Mouse (Mus musculus) embryonic facial prominence, embryonic 15.5 days (tissue): ENCODE measurements at regions not wholly inside any gene's neighbourhood (a gene's known extent, or its start where the extent isn't known, plus 50 kb on each side); places are given as distances from the start of the nearest gene placed in this dataset.
A peak's percentile ranks its signal among the peaks of the same experiment; 100 is the strongest.

ENCODE experiments used
- ATAC-seq: fragments of 200-750 bp; cut with Nextera tagmentation; 2 replicates; pipeline ENCODE4 v1.8.0; 2017; ENCODE audit warnings: low read depth, moderate TSS enrichment; ENCODE audit not compliant: insufficient number of reproducible peaks, low FRiP score, low TSS enrichment
- H3K27ac ChIP-seq: fragments of 300-500 bp; sonication (generic); replicated peaks from 2 replicates; pipeline ENCODE4 v1.5.1; 2015; ENCODE audit warnings: mild to moderate bottlenecking, inconsistent platforms
- H3K27me3 ChIP-seq: fragments of 300-500 bp; sonication (generic); 2 replicates; pipeline ENCODE4 v1.6.1; 2015; ENCODE audit warnings: inconsistent platforms
- H3K36me3 ChIP-seq: fragments of 300-500 bp; sonication (generic); 2 replicates; pipeline ENCODE4 v1.6.1; 2015; ENCODE audit warnings: mild to moderate bottlenecking, inconsistent platforms
- H3K4me1 ChIP-seq: fragments of 300-500 bp; sonication (generic); 2 replicates; pipeline ENCODE4 v1.6.1; 2015; ENCODE audit warnings: inconsistent platforms
- H3K4me2 ChIP-seq: fragments of 300-500 bp; sonication (generic); replicated peaks from 2 replicates; pipeline ENCODE4 v1.6.1; 2015; ENCODE audit warnings: mild to moderate bottlenecking, inconsistent platforms
- H3K4me3 ChIP-seq: fragments of 300-500 bp; sonication (generic); replicated peaks from 2 replicates; pipeline ENCODE4 v1.5.1; 2015; ENCODE audit warnings: mild to moderate bottlenecking, inconsistent platforms
- H3K9ac ChIP-seq: fragments of 300-500 bp; sonication (generic); 2 replicates; pipeline ENCODE4 v1.6.1; 2015; ENCODE audit warnings: inconsistent platforms
- H3K9me3 ChIP-seq: fragments of 300-500 bp; sonication (generic); replicated peaks from 2 replicates; pipeline ENCODE4 v1.6.1; 2016; ENCODE audit warnings: inconsistent platforms
- WGBS: fragments of 180-500 bp; shearing (Covaris S2); methylation state at CpG from one replicate; pipeline ENCODE4 v1.1.7; 2015; 5-methylcytosine and 5-hydroxymethylcytosine counted together

DNA sequence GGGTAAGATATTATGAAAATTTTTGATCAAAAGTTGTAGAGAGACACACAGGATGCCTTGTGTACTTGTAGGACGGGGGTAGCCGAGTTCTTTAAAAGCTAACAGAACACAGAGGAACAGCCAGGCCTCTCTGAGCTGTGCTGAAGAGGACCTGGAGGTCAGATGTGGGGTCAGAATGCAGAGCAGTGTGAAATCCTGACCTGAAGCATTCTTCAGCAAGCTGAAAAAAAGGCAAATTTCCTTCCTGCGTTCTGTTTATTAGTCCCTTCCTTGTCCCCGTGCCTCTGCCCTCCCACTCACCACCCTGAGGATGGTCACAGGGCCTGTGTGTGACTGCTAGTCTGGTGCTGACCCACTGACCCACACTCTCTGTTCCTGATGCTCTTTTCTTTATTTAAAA, 1197.9 kb upstream of the A1bg start:
- H3K27ac ChIP-seq: no peak overlapping the region
- H3K27me3 ChIP-seq: no peaks in the 10 kb centered on the region
- no peak overlapping the region for H3K4me3 ChIP-seq
- no peak for ATAC-seq
- H3K4me1 ChIP-seq: no peaks in the 10 kb centered on the region; the same call in 1 of the 2 replicates
- no peak overlapping the region for H3K9ac ChIP-seq
- no peak overlapping the region for H3K4me2 ChIP-seq
- WGBS: 29% methylated on average over 4 of the region's 4 CpGs
- no peaks in the 10 kb centered on the region for H3K9me3 ChIP-seq
- H3K36me3 ChIP-seq: no peaks in the 10 kb centered on the region

DNA sequence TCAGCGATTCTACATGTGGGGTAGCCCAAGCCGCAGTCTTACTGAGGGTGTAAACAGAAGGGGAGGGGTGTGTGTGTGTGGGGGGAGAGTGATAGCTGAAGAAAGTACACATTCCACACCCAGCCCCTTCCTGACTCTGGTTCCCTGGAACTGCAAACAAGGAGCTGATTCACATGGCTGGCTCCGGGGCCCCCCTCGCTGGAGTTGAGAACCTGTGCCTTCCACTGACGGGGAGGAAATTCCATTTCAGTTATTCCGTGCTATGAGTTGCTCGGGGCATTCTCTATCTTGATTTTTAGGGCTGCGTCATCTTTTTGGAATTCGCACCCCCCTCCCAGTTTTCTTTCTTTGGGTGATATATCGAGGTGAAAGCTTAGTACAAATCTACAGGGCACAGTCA, 1196.2 kb upstream of the A1bg start:
- no peak overlapping the region for H3K9ac ChIP-seq
- 0 out of 2 replicates have a peak, but pooled peaks have one; percentile 43 for ATAC-seq
- WGBS: 48% methylated on average over 10 of the region's 10 CpGs
- no peaks in the 10 kb centered on the region for H3K9me3 ChIP-seq
- no peak overlapping the region for H3K4me3 ChIP-seq
- peaks cover 4% of the 10 kb centered on the region; the same call in 1 of the 2 replicates for H3K4me1 ChIP-seq
- H3K27me3 ChIP-seq: no peaks in the 10 kb centered on the region
- H3K36me3 ChIP-seq: no peaks in the 10 kb centered on the region
- no peak overlapping the region for H3K4me2 ChIP-seq
- H3K27ac ChIP-seq: no peak overlapping the region

DNA sequence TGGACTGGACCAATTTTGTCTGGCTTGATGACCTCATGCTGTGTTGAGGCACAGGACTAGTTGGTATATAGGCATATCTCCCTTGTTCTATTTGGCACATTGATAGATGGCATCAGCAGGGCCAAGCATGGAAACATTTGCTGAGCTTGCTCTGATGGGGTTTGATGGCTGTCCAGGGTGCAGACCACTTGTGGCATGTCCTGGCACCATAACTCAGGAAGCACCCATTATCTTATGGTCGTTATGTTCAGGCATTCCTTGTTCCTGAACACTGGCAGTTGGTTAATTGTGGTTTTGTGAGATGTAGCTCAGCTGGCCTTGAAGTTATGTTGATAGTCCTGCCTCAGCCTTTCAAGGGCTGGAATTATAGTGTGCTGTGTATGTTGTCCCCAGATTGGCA, 1193.4 kb upstream of the A1bg start:
- H3K9me3 ChIP-seq: no peaks in the 10 kb centered on the region
- WGBS: 68% methylated on average over 1 of the region's 1 CpGs
- no peaks in the 10 kb centered on the region for H3K27me3 ChIP-seq
- ATAC-seq: no peak
- H3K4me1 ChIP-seq: peaks cover 4% of the 10 kb centered on the region; the same call in 1 of the 2 replicates
- no peak overlapping the region for H3K27ac ChIP-seq
- no peak overlapping the region for H3K4me3 ChIP-seq
- no peaks in the 10 kb centered on the region for H3K36me3 ChIP-seq
- H3K4me2 ChIP-seq: no peak overlapping the region
- H3K9ac ChIP-seq: no peak overlapping the region

DNA sequence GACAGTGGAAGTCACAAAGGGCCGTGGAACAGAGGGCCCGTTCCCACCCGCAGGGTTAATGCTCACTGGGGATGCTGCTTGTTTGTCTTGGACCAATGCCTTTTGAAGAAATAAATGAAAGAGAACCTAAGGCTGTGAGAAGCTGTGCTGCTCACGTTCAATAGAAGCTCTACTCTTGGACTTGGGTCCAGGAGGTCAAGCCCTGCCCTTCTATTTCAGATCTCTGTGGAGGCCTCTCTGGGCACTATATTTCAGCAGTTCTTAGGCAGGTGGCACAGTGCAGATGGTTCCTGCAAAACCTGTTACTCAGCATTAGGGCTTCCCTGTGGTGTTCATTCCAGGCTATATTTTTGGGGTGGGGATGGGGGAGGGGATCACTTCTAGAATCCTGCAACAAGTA, 1192.0 kb upstream of the A1bg start:
- H3K4me2 ChIP-seq: no peak overlapping the region
- H3K27ac ChIP-seq: no peak overlapping the region
- 77% methylated on average over 4 of the region's 4 CpGs for WGBS
- H3K9me3 ChIP-seq: no peaks in the 10 kb centered on the region
- no peak overlapping the region for H3K4me3 ChIP-seq
- H3K36me3 ChIP-seq: no peaks in the 10 kb centered on the region
- no peaks in the 10 kb centered on the region for H3K27me3 ChIP-seq
- H3K9ac ChIP-seq: no peak overlapping the region
- no peak for ATAC-seq
- peaks cover 4% of the 10 kb centered on the region; the same call in 1 of the 2 replicates for H3K4me1 ChIP-seq

- ATAC-seq: no peak
- Histone ChIP-seq H3K9ac (no peak overlapping the region), H3K27ac (no peak overlapping the region), H3K36me3 (no peaks in the 10 kb centered on the region), H3K4me2 (no peak overlapping the region), H3K9me3 (no peaks in the 10 kb centered on the region), H3K4me1 (peaks cover 5% of the 10 kb centered on the region), H3K27me3 (no peaks in the 10 kb centered on the region), H3K4me3 (no peak overlapping the region)
- 57% methylated on average over 2 of the region's 2 CpGs for whole genome bisulfite sequencing
Observed at GRCm38 (mm10) chr15:62112151-62112550, 1189.3 kb upstream of the A1bg start.

GRCm38 (mm10) chr15:62107976-62108375, 1185.2 kb upstream of the A1bg start:
- H3K36me3 ChIP-seq: no peaks in the 10 kb centered on the region
- no peaks in the 10 kb centered on the region for H3K9me3 ChIP-seq
- no peak overlapping the region for H3K4me2 ChIP-seq
- no peak for ATAC-seq
- H3K4me3 ChIP-seq: no peak overlapping the region
- no peaks in the 10 kb centered on the region for H3K27me3 ChIP-seq
- H3K9ac ChIP-seq: no peak overlapping the region
- H3K4me1 ChIP-seq: peaks cover 24% of the 10 kb centered on the region
- no peak overlapping the region for H3K27ac ChIP-seq
- 65% methylated on average over 3 of the region's 3 CpGs for WGBS

DNA sequence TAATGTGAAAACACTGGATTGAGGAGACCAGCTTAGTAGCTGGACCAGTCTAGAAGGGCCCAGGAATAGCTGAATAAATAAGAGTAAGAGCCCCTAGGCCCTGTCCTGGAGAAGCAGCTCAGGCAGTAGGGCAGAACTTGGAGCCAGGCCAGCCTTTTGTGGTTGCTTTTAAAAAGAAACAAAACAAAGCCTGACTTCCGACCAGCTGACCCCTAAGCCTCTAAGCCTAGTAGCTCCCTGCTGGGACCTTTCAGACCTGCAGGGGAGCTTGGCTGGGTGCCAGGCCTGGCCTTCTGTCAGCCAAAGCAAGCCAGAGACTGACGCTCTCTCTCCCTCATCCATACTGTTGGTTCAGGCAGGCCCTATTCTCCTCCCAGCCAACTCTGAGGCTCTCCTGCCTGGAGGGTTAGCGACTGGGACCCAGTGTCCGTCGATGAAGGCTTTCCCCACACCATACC, 1183.7 kb upstream of the A1bg start:
- ATAC-seq: peak; percentile 69
- no peaks in the 10 kb centered on the region for H3K36me3 ChIP-seq
- peaks cover 24% of the 10 kb centered on the region for H3K4me1 ChIP-seq
- WGBS: 16% methylated on average over 5 of the region's 5 CpGs
- H3K9me3 ChIP-seq: no peaks in the 10 kb centered on the region; the same call in 1 of the 2 replicates
- no peak overlapping the region for H3K27ac ChIP-seq
- no peak overlapping the region for H3K4me3 ChIP-seq
- no peak overlapping the region for H3K9ac ChIP-seq
- no peak overlapping the region for H3K4me2 ChIP-seq
- H3K27me3 ChIP-seq: no peaks in the 10 kb centered on the region

DNA sequence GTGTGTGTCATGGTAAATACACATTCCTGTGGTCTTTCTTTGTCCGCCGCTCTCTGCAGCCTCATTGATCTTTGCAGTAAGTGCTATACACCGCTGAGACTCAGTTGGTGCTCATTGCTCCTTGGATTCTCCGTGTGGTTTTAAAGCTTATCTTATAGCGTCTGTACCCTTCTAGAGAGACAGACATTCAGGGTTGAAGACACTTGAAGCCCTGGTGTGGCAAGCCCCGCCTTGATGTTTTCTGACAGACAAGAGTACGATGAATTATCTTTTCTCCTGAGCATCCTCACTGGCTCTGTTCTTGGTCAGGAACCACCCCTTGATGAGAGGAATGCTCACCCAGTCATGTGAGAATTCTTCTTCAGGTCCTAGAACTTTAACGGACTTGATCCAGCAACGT, 1182.7 kb upstream of the A1bg start:
- Histone ChIP-seq H3K9me3 (no peaks in the 10 kb centered on the region; the same call in 1 of the 2 replicates), H3K4me3 (no peak overlapping the region), H3K27me3 (no peaks in the 10 kb centered on the region), H3K36me3 (no peaks in the 10 kb centered on the region), H3K4me2 (no peak overlapping the region), H3K9ac (no peak overlapping the region), H3K27ac (no peak overlapping the region), H3K4me1 (peaks cover 24% of the 10 kb centered on the region)
- no peak for ATAC-seq
- 56% methylated on average over 9 of the region's 9 CpGs for WGBS

GRCm38 (mm10) chr15:62104653-62105052, 1181.8 kb upstream of the A1bg start:
- ATAC-seq: no peak
- Histone ChIP-seq H3K4me3 (no peak overlapping the region), H3K27me3 (no peaks in the 10 kb centered on the region), H3K9me3 (no peaks in the 10 kb centered on the region; the same call in 1 of the 2 replicates), H3K9ac (no peak overlapping the region), H3K4me1 (peaks cover 24% of the 10 kb centered on the region), H3K36me3 (no peaks in the 10 kb centered on the region), H3K27ac (no peak overlapping the region), H3K4me2 (no peak overlapping the region)
- WGBS: 33% methylated on average over 7 of the region's 7 CpGs

- 90% methylated on average over 6 of the region's 6 CpGs for WGBS
- H3K9me3 ChIP-seq: no peaks in the 10 kb centered on the region; the same call in 1 of the 2 replicates
- no peak for ATAC-seq
- H3K4me3 ChIP-seq: no peak overlapping the region
- no peaks in the 10 kb centered on the region for H3K27me3 ChIP-seq
- no peak overlapping the region for H3K9ac ChIP-seq
- no peak overlapping the region for H3K27ac ChIP-seq
- H3K4me2 ChIP-seq: no peak overlapping the region
- H3K4me1 ChIP-seq: peaks cover 10% of the 10 kb centered on the region; the same call in 1 of the 2 replicates
- H3K36me3 ChIP-seq: no peaks in the 10 kb centered on the region
Observed at GRCm38 (mm10) chr15:62099683-62100082, 1176.9 kb upstream of the A1bg start.

GRCm38 (mm10) chr15:62098791-62099660, 1176.2 kb upstream of the A1bg start:
- H3K4me3 ChIP-seq: no peak overlapping the region
- H3K9ac ChIP-seq: no peak overlapping the region
- H3K36me3 ChIP-seq: no peaks in the 10 kb centered on the region
- H3K4me1 ChIP-seq: 0 out of 2 replicates have a peak, but pooled peaks cover 8% of the 10 kb centered on the region
- no peaks in the 10 kb centered on the region; the same call in 1 of the 2 replicates for H3K9me3 ChIP-seq
- 56% methylated on average over 16 of the region's 16 CpGs for WGBS
- H3K27ac ChIP-seq: no peak overlapping the region
- no peak overlapping the region for H3K4me2 ChIP-seq
- no peak for ATAC-seq
- no peaks in the 10 kb centered on the region for H3K27me3 ChIP-seq
